Mouse (Mus musculus) Muller cell, postnatal 12 days (primary cell): ENCODE measurements at regions not wholly inside any gene's neighbourhood (a gene's known extent, or its start where the extent isn't known, plus 50 kb on each side); places are given as distances from the start of the nearest gene placed in this dataset.

Source experiments
- DNase-seq: peaks from one replicate; pipeline ENCODE4 v3.0.0-alpha.2; 2015; ENCODE audit errors: inconsistent ontology term

DNA sequence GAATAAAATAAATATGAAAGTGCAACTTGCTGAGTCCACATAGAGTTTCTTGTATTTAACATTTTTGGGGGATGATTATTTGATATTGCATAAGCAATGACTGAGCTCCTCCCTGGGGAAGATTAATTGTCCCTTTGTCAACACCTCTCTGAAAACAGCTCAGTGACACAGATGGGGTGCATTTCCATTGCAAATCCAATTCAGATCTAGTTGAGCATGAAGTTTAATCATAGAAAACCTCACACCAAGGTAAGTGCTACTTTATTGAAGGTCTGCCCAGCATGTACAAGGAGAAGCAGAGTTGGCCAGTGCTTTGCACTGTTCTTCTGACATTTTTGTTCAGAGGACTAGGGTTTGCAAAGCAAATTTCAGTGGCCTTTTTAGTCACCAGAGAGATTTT, 827.5 kb upstream of the Cdh6 start:
- no peak for DNase-seq

DNA sequence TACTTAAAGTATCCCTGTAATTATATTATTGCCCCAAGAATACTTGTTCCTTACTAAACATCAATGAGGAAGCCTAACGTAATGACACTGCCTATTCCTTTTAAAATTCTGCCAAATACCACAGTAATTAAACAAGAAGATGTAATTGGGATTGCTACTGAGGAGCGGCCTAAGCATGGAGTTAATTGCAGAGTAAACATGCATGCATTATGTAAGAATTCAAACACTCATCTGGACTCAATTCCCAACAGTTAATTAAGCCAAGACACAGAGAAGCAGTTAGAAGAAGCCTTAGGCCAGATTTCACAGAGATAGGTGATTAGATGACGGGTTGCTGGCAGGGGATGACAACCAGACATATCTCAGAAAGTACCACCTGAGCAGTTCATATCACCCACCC, 816.3 kb upstream of the Cdh6 start:
- DNase-seq, result peak; percentile 74

- peak; percentile 1 for DNase-seq
These were observed 815.5 kb upstream of the Cdh6 start for GRCm38 (mm10) chr15:13988919-13989510.

DNA sequence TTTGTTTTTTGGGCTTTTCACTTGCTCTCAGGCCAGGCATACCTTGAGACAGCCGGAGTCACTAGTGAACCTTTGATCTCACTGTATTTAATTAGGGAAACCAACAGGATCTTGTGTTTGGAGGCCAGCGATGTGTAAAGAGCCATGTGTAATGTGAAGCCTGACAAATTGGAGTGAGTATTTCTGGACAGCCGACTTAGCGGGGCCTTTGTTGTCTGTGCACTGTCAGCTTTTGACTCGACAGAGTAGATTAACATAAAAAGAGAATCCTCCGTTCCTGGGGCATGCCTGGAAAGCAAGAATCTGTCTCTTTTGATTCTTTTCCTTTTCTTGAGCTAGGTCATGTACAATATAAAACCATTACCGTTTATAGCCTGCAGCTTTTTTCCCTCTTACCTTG, 796.3 kb upstream of the Cdh6 start:
- DNase-seq, result peak; percentile 57
